ENCODE assay signal across 9 mouse cellular contexts in genomic region chr4:155172909-155173821, GRCm38 (mm10). TPM values are rescaled to one million over a fixed set of nuclear protein-coding genes. Genes with fewer than 3 reads are reported as not detected.
DNase-seq lines count a peak whose midpoint lies in the region; ATAC-seq lines count a peak whose summit lies in the region.
"Had no signal": no experiment of that assay in that cellular context is flagged by ENCODE, and none has a peak within 500 bp of the region (broad histone marks: within the 10 kb centered on the region; RNA-seq: fewer than 3 reads in every experiment).

No protein-coding gene starts in this region.

- DNase-seq in adrenal gland, adult (ENCODE audit: inconsistent age in 2 of 2, low spot score in 1 of 2), result peak; percentile 97 to 98
- peak; percentile 95 for DNase-seq in embryo, embryonic 10 days (ENCODE audit: low spot score)
- DNase-seq in gastrocnemius, postnatal 25 days, result peak; percentile 91
- DNase-seq in left cerebral cortex, postnatal 14 days (ENCODE audit: low spot score in 2 of 2), result peak; percentile 70 to 82
- peak; percentile 86 for DNase-seq in midbrain, embryonic 10.5 days (ENCODE audit: low spot score)
- DNase-seq in spleen, postnatal 36 days (ENCODE audit: low spot score in 2 of 2), result peak; percentile 36 to 54
- no peak for DNase-seq in thymus, postnatal 4 days

- intact Hi-C loops in left cerebral cortex, postnatal 14 days (cut with DNase I), result loop anchor here (5.0 kb wide), 1 partner anchor 34 kb away; no protein-coding TSS in a partner anchor

- WGBS in intestine, embryonic 16.5 days, result 14% methylated on average over 21 of the region's 21 CpGs
- 9% methylated on average over 21 of the region's 21 CpGs for WGBS in midbrain, embryonic 10.5 days

- H3K4me1 ChIP-seq in intestine, embryonic 16.5 days (ENCODE audit: control insufficient read depth, insufficient read depth, low read length), result peaks cover 83% of the 10 kb centered on the region
- H3K4me1 ChIP-seq in midbrain, embryonic 10.5 days, result peaks cover 87% of the 10 kb centered on the region

- ATAC-seq in intestine, embryonic 16.5 days, result peak; percentile 95

- H3K27ac ChIP-seq in intestine, embryonic 16.5 days (ENCODE audit: low read length), result peak overlapping the region; percentile 97
- peak overlapping the region; percentile 94 for H3K27ac ChIP-seq in midbrain, embryonic 10.5 days (replicated peaks)
- H3K27ac ChIP-seq: macrophage had no signal

- no peaks in the 10 kb centered on the region for H3K36me3 ChIP-seq in intestine, embryonic 16.5 days (ENCODE audit: control insufficient read depth, insufficient read depth, low read length)
- peaks cover 18% of the 10 kb centered on the region for H3K36me3 ChIP-seq in midbrain, embryonic 10.5 days

- H3K9me3 ChIP-seq in intestine, embryonic 16.5 days (ENCODE audit: control insufficient read depth, low read length), result no peaks in the 10 kb centered on the region
- H3K9me3 ChIP-seq in midbrain, embryonic 10.5 days (replicated peaks), result no peaks in the 10 kb centered on the region

- H3K4me3 ChIP-seq in intestine, embryonic 16.5 days (ENCODE audit: low read length), result peak overlapping the region; percentile 13; the same call in 1 of the 2 replicates
- H3K4me3 ChIP-seq in midbrain, embryonic 10.5 days, result peak overlapping the region; percentile 41

- H3K9ac ChIP-seq in intestine, embryonic 16.5 days (ENCODE audit: low read depth, low read length), result peak overlapping the region; percentile 56

- H3K27me3 ChIP-seq in intestine, embryonic 16.5 days (replicated peaks; ENCODE audit: control insufficient read depth, insufficient read depth, low read length), result no peaks in the 10 kb centered on the region
- H3K27me3 ChIP-seq in midbrain, embryonic 10.5 days (ENCODE audit: low read depth, poor library complexity, severe bottlenecking), result no peaks in the 10 kb centered on the region

- peak overlapping the region; percentile 38 for H3K4me2 ChIP-seq in intestine, embryonic 16.5 days (ENCODE audit: low read depth, low read length)

RNA-seq across cellular contexts. Expression of gene Ski, which starts 49.2 kb away (rescaled TPM):
- total RNA-seq in gastrocnemius, postnatal 25 days (2021), result 10 to 100 TPM; 31.3 to 34.7 TPM
- 11.4 and 11.7 TPM in 2 replicates for polyA plus RNA-seq in intestine, embryonic 16.5 days (2015; fragmentation: Nextera tagmentation; extraction: Ambion mirVana)
- total RNA-seq in left cerebral cortex, postnatal 14 days (2021), result 100 to 1,000 TPM; 110 to 111 TPM
- polyA plus RNA-seq in midbrain, embryonic 10.5 days (2016; fragmentation: Nextera tagmentation; extraction: Ambion mirVana), result 8.9 and 10.1 TPM in 2 replicates
